Mouse (Mus musculus) urinary bladder, postnatal 14 days (tissue): ENCODE data around the gene Hic1.

Experiments used
- DNase-seq: peaks from one replicate; pipeline ENCODE4 v3.0.0; 2021; ENCODE audit warnings: low spot score

Hic1 gene

GRCm38 (mm10) chr11:75147106-75147845, 22.0 kb downstream of the Hic1 start:
- peak; percentile 67 for DNase-seq

- no peak for DNase-seq
Observed at GRCm38 (mm10) chr11:75145841-75146240, 23.5 kb downstream of the Hic1 start.

GRCm38 (mm10) chr11:75142749-75143148, 26.6 kb downstream of the Hic1 start:
- DNase-seq, result no peak

GRCm38 (mm10) chr11:75141913-75142312, 27.4 kb downstream of the Hic1 start:
- DNase-seq, result no peak

- no peak for DNase-seq
Observed at GRCm38 (mm10) chr11:75141038-75141437, 28.3 kb downstream of the Hic1 start.

- DNase-seq, result peak; percentile 47
Observed at GRCm38 (mm10) chr11:75140431-75140830, 28.9 kb downstream of the Hic1 start.

GRCm38 (mm10) chr11:75139122-75139963, 30.0 kb downstream of the Hic1 start:
- DNase-seq, result peak; percentile 71

GRCm38 (mm10) chr11:75136666-75137398, 32.5 kb downstream of the Hic1 start:
- DNase-seq, result no peak

- DNase-seq, result no peak
Observed at GRCm38 (mm10) chr11:75135358-75135757, 34.0 kb downstream of the Hic1 start.

- no peak for DNase-seq
Observed at GRCm38 (mm10) chr11:75134485-75135068, 34.7 kb downstream of the Hic1 start.

- peak; percentile 52 for DNase-seq
Observed at GRCm38 (mm10) chr11:75133951-75134350, 35.4 kb downstream of the Hic1 start.

- DNase-seq, result no peak
Observed at GRCm38 (mm10) chr11:75133391-75133790, 35.9 kb downstream of the Hic1 start.

GRCm38 (mm10) chr11:75132278-75132677, 37.0 kb downstream of the Hic1 start:
- peak; percentile 51 for DNase-seq

- no peak for DNase-seq
Observed at GRCm38 (mm10) chr11:75131300-75131699, 38.0 kb downstream of the Hic1 start.

GRCm38 (mm10) chr11:75129481-75129880, 39.8 kb downstream of the Hic1 start:
- DNase-seq, result no peak

- no peak for DNase-seq
Observed at GRCm38 (mm10) chr11:75126384-75126783, 42.9 kb downstream of the Hic1 start.

GRCm38 (mm10) chr11:75124406-75124805, 44.9 kb downstream of the Hic1 start:
- DNase-seq, result no peak

- DNase-seq, result no peak
Observed at GRCm38 (mm10) chr11:75121348-75121747, 48.0 kb downstream of the Hic1 start.

- no peak for DNase-seq
Observed at GRCm38 (mm10) chr11:75119841-75120240, 49.5 kb downstream of the Hic1 start.

- DNase-seq, result no peak
Observed at GRCm38 (mm10) chr11:75119298-75119697, 50.0 kb downstream of the Hic1 start.

- no peak for DNase-seq
Observed at GRCm38 (mm10) chr11:75118141-75118540, 51.2 kb downstream of the Hic1 start.

- DNase-seq, result no peak
Observed at GRCm38 (mm10) chr11:75116379-75116778, 52.9 kb downstream of the Hic1 start.
